Mouse (Mus musculus): Measurements from ENCODE around the gene Apeh. TPM values are rescaled to one million over a fixed set of nuclear protein-coding genes. Genes with fewer than 3 reads are reported as not detected.

Gene Apeh
- polyA plus RNA-seq, 1 experiment from 2014 or later: 54.7 TPM

- Histone ChIP-seq H3K4me1 (peaks cover 20% of the 10 kb centered on the region), H3K27ac (no peak overlapping the region; the same call in 1 of the 2 replicates), H3K9ac (peak overlapping the region; percentile 75), H3K4me2 (peak overlapping the region; percentile 96), H3K4me3 (peak overlapping the region; percentile 61), H3K9me3 (no peaks in the 10 kb centered on the region), H3K27me3 (replicated peaks) (no peaks in the 10 kb centered on the region), H3K36me3 (replicated peaks) (peaks cover 17% of the 10 kb centered on the region)
- 65% methylated on average over 10 of the region's 10 CpGs for WGBS
- ATAC-seq (replicated peaks): peak; percentile 12; the same call in 1 of the 2 replicates
Observed at GRCm38 (mm10) chr9:108093586-108093985, 820 bp downstream of the Apeh start.

GRCm38 (mm10) chr9:108090611-108091120 lies 3.7 kb downstream of the Apeh start:
- no peak overlapping the region for H3K9ac ChIP-seq
- no peak overlapping the region for H3K4me2 ChIP-seq
- H3K27me3 ChIP-seq (replicated peaks): no peaks in the 10 kb centered on the region
- peaks cover 41% of the 10 kb centered on the region for H3K36me3 ChIP-seq (replicated peaks)
- peaks cover 18% of the 10 kb centered on the region for H3K4me1 ChIP-seq
- no peak overlapping the region for H3K4me3 ChIP-seq
- no peak for ATAC-seq (replicated peaks)
- H3K27ac ChIP-seq: no peak overlapping the region
- no peaks in the 10 kb centered on the region for H3K9me3 ChIP-seq
- WGBS: 93% methylated on average over 7 of the region's 7 CpGs

GRCm38 (mm10) chr9:108085261-108085660 lies 9.1 kb downstream of the Apeh start:
- Histone ChIP-seq H3K36me3 (replicated peaks) (peaks cover 50% of the 10 kb centered on the region), H3K4me2 (no peak overlapping the region), H3K4me1 (peaks cover 5% of the 10 kb centered on the region; the same call in 1 of the 2 replicates), H3K27me3 (replicated peaks) (peaks cover 29% of the 10 kb centered on the region), H3K27ac (no peak overlapping the region), H3K4me3 (no peak overlapping the region), H3K9me3 (no peaks in the 10 kb centered on the region), H3K9ac (no peak overlapping the region)
- no peak for ATAC-seq (replicated peaks)
- 97% methylated on average over 4 of the region's 4 CpGs for WGBS

- H3K9me3 ChIP-seq: no peaks in the 10 kb centered on the region
- H3K4me2 ChIP-seq: no peak overlapping the region
- no peak overlapping the region for H3K9ac ChIP-seq
- H3K27me3 ChIP-seq (replicated peaks): peaks cover 29% of the 10 kb centered on the region
- H3K36me3 ChIP-seq (replicated peaks): peaks cover 39% of the 10 kb centered on the region
- ATAC-seq (replicated peaks): no peak
- H3K4me3 ChIP-seq: no peak overlapping the region
- no peak overlapping the region for H3K27ac ChIP-seq
- 85% methylated on average over 6 of the region's 6 CpGs for WGBS
- H3K4me1 ChIP-seq: peaks cover 13% of the 10 kb centered on the region
Observed at GRCm38 (mm10) chr9:108083561-108083960, 10.8 kb downstream of the Apeh start.

- 38% methylated on average over 12 of the region's 12 CpGs for WGBS
- H3K27ac ChIP-seq: no peak within 1 kb of the TSS
- no peaks in the 10 kb centered on the region for H3K9me3 ChIP-seq
- ATAC-seq (replicated peaks): no peak
- H3K4me2 ChIP-seq: peak within 1 kb of the TSS; percentile 34
- H3K4me1 ChIP-seq: peaks cover 19% of the 10 kb centered on the region
- peaks cover 29% of the 10 kb centered on the region for H3K27me3 ChIP-seq (replicated peaks)
- no peak within 1 kb of the TSS for H3K9ac ChIP-seq
- peaks cover 37% of the 10 kb centered on the region for H3K36me3 ChIP-seq (replicated peaks)
- no peak within 1 kb of the TSS for H3K4me3 ChIP-seq
Observed at GRCm38 (mm10) chr9:108082988-108083431, 11.4 kb downstream of the Apeh start, which contains the start of gene Rnf123. Rnf123 (minus strand) TSS chr9:108083346.

GRCm38 (mm10) chr9:108082549-108082948 lies 11.9 kb downstream of the Apeh start:
- Histone ChIP-seq H3K27me3 (replicated peaks) (peaks cover 29% of the 10 kb centered on the region), H3K4me2 (peak overlapping the region; percentile 34), H3K4me1 (peaks cover 23% of the 10 kb centered on the region), H3K36me3 (replicated peaks) (peaks cover 33% of the 10 kb centered on the region), H3K9me3 (no peaks in the 10 kb centered on the region), H3K27ac (no peak overlapping the region), H3K4me3 (no peak overlapping the region), H3K9ac (no peak overlapping the region)
- ATAC-seq (replicated peaks): no peak
- 8% methylated on average over 19 of the region's 19 CpGs for WGBS

- WGBS: 82% methylated on average over 5 of the region's 5 CpGs
- no peak within 1 kb of the TSS for H3K27ac ChIP-seq
Observed at GRCm38 (mm10) chr9:108080168-108080567, 14.2 kb downstream of the Apeh start, which contains the start of gene Mst1. Mst1 (plus strand) TSS chr9:108080436.

GRCm38 (mm10) chr9:108073141-108073930 lies 21.1 kb downstream of the Apeh start:
- Histone ChIP-seq H3K4me1 (peaks cover 11% of the 10 kb centered on the region), H3K9me3 (no peaks in the 10 kb centered on the region), H3K27me3 (replicated peaks) (no peaks in the 10 kb centered on the region), H3K36me3 (replicated peaks) (peaks cover 3% of the 10 kb centered on the region; the same call in 1 of the 2 replicates), H3K27ac (no peak overlapping the region), H3K4me2 (no peak overlapping the region), H3K9ac (no peak overlapping the region), H3K4me3 (no peak overlapping the region)
- ATAC-seq (replicated peaks): no peak
- WGBS: 53% methylated on average over 7 of the region's 7 CpGs

More at GRCm38 (mm10) chr9:108080168-108080567, 14.2 kb downstream of the Apeh start, which contains the start of gene Mst1:
- Histone ChIP-seq H3K9me3 (no peaks in the 10 kb centered on the region), H3K4me3 (peak within 1 kb of the TSS; percentile 98), H3K27me3 (replicated peaks) (peaks cover 29% of the 10 kb centered on the region), H3K4me1 (peaks cover 23% of the 10 kb centered on the region), H3K9ac (peak within 1 kb of the TSS; percentile 99), H3K4me2 (peak within 1 kb of the TSS; percentile 84), H3K36me3 (replicated peaks) (peaks cover 10% of the 10 kb centered on the region; the same call in 1 of the 2 replicates)
- ATAC-seq (replicated peaks): no peak

- Histone ChIP-seq H3K4me3 (no peak overlapping the region), H3K4me1 (0 out of 2 replicates have a peak, but pooled peaks cover 4% of the 10 kb centered on the region), H3K9ac (no peak overlapping the region), H3K27ac (no peak overlapping the region), H3K4me2 (no peak overlapping the region), H3K36me3 (replicated peaks) (peaks cover 3% of the 10 kb centered on the region; the same call in 1 of the 2 replicates), H3K27me3 (replicated peaks) (no peaks in the 10 kb centered on the region), H3K9me3 (no peaks in the 10 kb centered on the region)
- 56% methylated on average over 9 of the region's 9 CpGs for WGBS
- no peak for ATAC-seq (replicated peaks)
Observed at GRCm38 (mm10) chr9:108072481-108072924, 21.9 kb downstream of the Apeh start.

- Histone ChIP-seq H3K27me3 (replicated peaks) (no peaks in the 10 kb centered on the region), H3K9me3 (no peaks in the 10 kb centered on the region), H3K4me2 (no peak overlapping the region), H3K27ac (no peak overlapping the region), H3K9ac (no peak overlapping the region), H3K36me3 (replicated peaks) (peaks cover 3% of the 10 kb centered on the region; the same call in 1 of the 2 replicates), H3K4me1 (0 out of 2 replicates have a peak, but pooled peaks cover 4% of the 10 kb centered on the region), H3K4me3 (no peak overlapping the region)
- no peak for ATAC-seq (replicated peaks)
- WGBS: 82% methylated on average over 4 of the region's 4 CpGs
Observed at GRCm38 (mm10) chr9:108071801-108072200, 22.6 kb downstream of the Apeh start.

- Histone ChIP-seq H3K36me3 (replicated peaks) (peaks cover 3% of the 10 kb centered on the region; the same call in 1 of the 2 replicates), H3K4me2 (no peak overlapping the region), H3K9ac (no peak overlapping the region), H3K4me1 (0 out of 2 replicates have a peak, but pooled peaks cover 4% of the 10 kb centered on the region), H3K27ac (no peak overlapping the region), H3K9me3 (no peaks in the 10 kb centered on the region), H3K4me3 (no peak overlapping the region), H3K27me3 (replicated peaks) (no peaks in the 10 kb centered on the region)
- ATAC-seq (replicated peaks): no peak
- WGBS: 92% methylated on average over 7 of the region's 7 CpGs
Observed at GRCm38 (mm10) chr9:108069529-108069928, 24.9 kb downstream of the Apeh start.

- WGBS: 86% methylated on average over 9 of the region's 9 CpGs
- Histone ChIP-seq H3K4me2 (no peak overlapping the region), H3K4me1 (0 out of 2 replicates have a peak, but pooled peaks cover 4% of the 10 kb centered on the region), H3K9ac (no peak overlapping the region), H3K27ac (no peak overlapping the region), H3K9me3 (no peaks in the 10 kb centered on the region), H3K27me3 (replicated peaks) (no peaks in the 10 kb centered on the region), H3K4me3 (no peak overlapping the region), H3K36me3 (replicated peaks) (peaks cover 3% of the 10 kb centered on the region; the same call in 1 of the 2 replicates)
- ATAC-seq (replicated peaks): no peak
Observed at GRCm38 (mm10) chr9:108069007-108069406, 25.4 kb downstream of the Apeh start.

Measured in midbrain, embryonic 15.5 days (tissue).